Mouse (Mus musculus) megakaryocyte-erythroid progenitor cell, adult 5-6 weeks (primary cell): ENCODE results near the gene Nphp3. TPM values are rescaled to one million over a fixed set of nuclear protein-coding genes. Genes with fewer than 3 reads are reported as not detected.

Experiments
- ATAC-seq: replicated peaks from 2 replicates; pipeline ENCODE4 v1.8.0; 2016; ENCODE audit warnings: mild to moderate bottlenecking, inconsistent platforms; ENCODE audit not compliant: severe bottlenecking, poor library complexity, low FRiP score, low TSS enrichment
- total RNA-seq, 2 experiments: library from RNA; stranded (forward) in 1 of 2; stranded (reverse) in 1 of 2; fragments of 200-1000, 215-1000 nt in 1 of 2; fragments of >200 nt in 1 of 2; fragmentation: Nextera tagmentation in 1 of 2; gene quantifications; 2 replicates each; pipeline ENCODE4 v1.2.3; 2014 to 2017

Nphp3 gene
- total RNA-seq, 2 experiments from 2014 or later, result 3.7 to 8.2 TPM

GRCm38 (mm10) chr9:104062430-104063243, 60.3 kb downstream of the Nphp3 start, which contains the start of gene Uba5:
Gene Uba5 (minus strand): TSS chr9:104063134.
- peak; percentile 83 for ATAC-seq

- peak; percentile 84 for ATAC-seq
Observed at GRCm38 (mm10) chr9:104063244-104063961, 61.1 kb downstream of the Nphp3 start, which contains the start of gene Acad11. Gene Acad11 (plus strand): TSS chr9:104063377.

GRCm38 (mm10) chr9:104064571-104064970, 62.2 kb downstream of the Nphp3 start:
- no peak for ATAC-seq

- peak; percentile 57; the same call in 1 of the 2 replicates for ATAC-seq
Observed at GRCm38 (mm10) chr9:104070241-104070640, 67.9 kb downstream of the Nphp3 start.

- no peak for ATAC-seq
Observed at GRCm38 (mm10) chr9:104070863-104071604, 68.7 kb downstream of the Nphp3 start.

- ATAC-seq, result peak; percentile 75
Observed at GRCm38 (mm10) chr9:104075808-104076207, 73.5 kb downstream of the Nphp3 start.

- no peak for ATAC-seq
Observed at GRCm38 (mm10) chr9:104078780-104079179, 76.4 kb downstream of the Nphp3 start.

GRCm38 (mm10) chr9:104079379-104079778, 77.0 kb downstream of the Nphp3 start:
- ATAC-seq, result peak; percentile 97

- ATAC-seq, result no peak
Observed at GRCm38 (mm10) chr9:104080038-104080437, 77.7 kb downstream of the Nphp3 start.

- no peak for ATAC-seq
Observed at GRCm38 (mm10) chr9:104085730-104086429, 83.5 kb downstream of the Nphp3 start.

- ATAC-seq, result no peak
Observed at GRCm38 (mm10) chr9:104088555-104088954, 86.2 kb downstream of the Nphp3 start.

GRCm38 (mm10) chr9:104092945-104093344, 90.6 kb downstream of the Nphp3 start:
- ATAC-seq, result no peak

Other genes with a start within 250 kb of the Nphp3 start
- gene Tmem108, start 240.7 kb upstream of the Nphp3 start, total RNA-seq (2014; fragmentation: Nextera tagmentation), result 0.74 and 1.3 TPM in 2 replicates
- 0.38 TPM in 1 of 2 replicates, not detected in the other for gene Tmem108, start 240.7 kb upstream of the Nphp3 start, total RNA-seq (2017)
- 8.2 TPM in 1 of 2 replicates, not detected in the other for gene Gm28305, start 38.1 kb downstream of the Nphp3 start, total RNA-seq (2014; fragmentation: Nextera tagmentation)
- not detected in 2 replicates for gene Gm28305, start 38.1 kb downstream of the Nphp3 start, total RNA-seq (2017)
- 22.7 and 24.3 TPM in 2 replicates for gene Uba5, start 60.6 kb downstream of the Nphp3 start, total RNA-seq (2014; fragmentation: Nextera tagmentation)
- 31.8 and 34.7 TPM in 2 replicates for gene Uba5, start 60.6 kb downstream of the Nphp3 start, total RNA-seq (2017)
- 12.4 and 18.1 TPM in 2 replicates for gene Acad11, start 60.8 kb downstream of the Nphp3 start, total RNA-seq (2014; fragmentation: Nextera tagmentation)
- gene Acad11, start 60.8 kb downstream of the Nphp3 start, total RNA-seq (2017), result 18.3 and 26.7 TPM in 2 replicates
- not detected in 2 replicates for gene Ackr4, start 124.4 kb downstream of the Nphp3 start, total RNA-seq (2014; fragmentation: Nextera tagmentation)
- gene Ackr4, start 124.4 kb downstream of the Nphp3 start, total RNA-seq (2017), result 0.09 TPM in 1 of 2 replicates, not detected in the other